9 mouse cellular contexts compared by ENCODE assay signal in the genomic region with DNA sequence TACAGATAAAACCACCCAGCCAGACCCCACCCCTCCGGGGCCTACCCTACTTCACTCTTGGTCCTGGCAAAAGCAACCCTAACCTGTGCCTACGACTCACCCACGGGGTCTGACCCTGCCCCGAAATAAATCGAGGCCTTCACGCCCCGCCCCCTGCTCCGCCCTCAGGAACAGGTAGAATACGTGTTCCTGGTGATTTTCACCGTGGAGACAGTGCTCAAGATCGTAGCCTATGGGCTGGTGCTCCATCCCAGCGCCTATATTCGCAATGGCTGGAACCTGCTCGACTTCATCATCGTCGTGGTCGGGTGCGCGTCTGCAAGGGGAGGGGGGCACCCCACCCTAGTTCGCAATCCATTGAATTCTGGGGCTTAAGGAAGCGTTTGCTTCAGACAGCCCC. TPM values are rescaled to one million over a fixed set of nuclear protein-coding genes. Genes with fewer than 3 reads are reported as not detected.
DNase-seq lines count a peak whose midpoint lies in the region; ATAC-seq and TF ChIP-seq lines count a peak whose summit lies in the region.
"Had no signal": no experiment of that assay in that cellular context is flagged by ENCODE, and none has a peak within 500 bp of the region (broad histone marks: within the 10 kb centered on the region; RNA-seq: fewer than 3 reads in every experiment).

No protein-coding gene starts in this region.

- peaks cover 9% of the 10 kb centered on the region; the same call in 1 of the 2 replicates for H3K4me1 ChIP-seq in hindbrain, embryonic 10.5 days (replicated peaks)
- no peaks in the 10 kb centered on the region for H3K4me1 ChIP-seq in midbrain, embryonic 14.5 days (ENCODE audit: control insufficient read depth, insufficient read depth, low read length)

- H3K9ac ChIP-seq in midbrain, embryonic 14.5 days (replicated peaks; ENCODE audit: low read length): peak overlapping the region; percentile 61

- no peak for TF ChIP-seq CTCF in layer of hippocampus, adult 2 months (conservative IDR thresholded peaks at IDR 0.05)

- 28% methylated on average over 21 of the region's 21 CpGs for WGBS in hindbrain, embryonic 10.5 days
- 19% methylated on average over 21 of the region's 21 CpGs for WGBS in midbrain, embryonic 14.5 days

- peak overlapping the region; percentile 62 for H3K4me2 ChIP-seq in midbrain, embryonic 14.5 days (ENCODE audit: low read length)

- ATAC-seq in midbrain, embryonic 14.5 days (ENCODE audit: low FRiP score, low TSS enrichment): no peak
- ATAC-seq in granulocyte monocyte progenitor cell, adult 5-6 weeks (replicated peaks; ENCODE audit: poor library complexity, severe bottlenecking): no peak
- no peak for ATAC-seq in CD4-positive, CD25-positive, alpha-beta regulatory T cell, adult 4 months

- peak overlapping the region; percentile 59 for H3K4me3 ChIP-seq in layer of hippocampus, adult 2 months
- H3K4me3 ChIP-seq in hindbrain, embryonic 10.5 days: peak overlapping the region; percentile 49
- H3K4me3 ChIP-seq in midbrain, embryonic 14.5 days (replicated peaks; ENCODE audit: low read depth, low read length): peak overlapping the region; percentile 38

- no peaks in the 10 kb centered on the region for H3K36me3 ChIP-seq in hindbrain, embryonic 10.5 days
- H3K36me3 ChIP-seq in midbrain, embryonic 14.5 days (ENCODE audit: control insufficient read depth, insufficient read depth, low read length): no peaks in the 10 kb centered on the region

- peak in 1 of 2 experiments; percentile 6 for DNase-seq in layer of hippocampus, adult 2 months (ENCODE audit: low spot score in 2 of 2)
- DNase-seq in layer of hippocampus, postnatal 25 days (ENCODE audit: extremely low spot score in 1 of 2, low spot score in 1 of 2): no peak
- DNase-seq in cerebellum, adult 9-11 months: peak; percentile 55
- DNase-seq in hindbrain, embryonic 10.5 days (ENCODE audit: low spot score): no peak
- peak; percentile 32 for DNase-seq in midbrain, embryonic 14.5 days
- no peak for DNase-seq in lung, postnatal 10 days
- DNase-seq: heart, postnatal 4 days had no signal

- H3K9me3 ChIP-seq in hindbrain, embryonic 10.5 days: 0 out of 2 replicates have a peak, but pooled peaks cover 3% of the 10 kb centered on the region
- no peaks in the 10 kb centered on the region for H3K9me3 ChIP-seq in midbrain, embryonic 14.5 days (ENCODE audit: control insufficient read depth, low read length)

- peaks cover 17% of the 10 kb centered on the region for H3K27me3 ChIP-seq in hindbrain, embryonic 10.5 days (ENCODE audit: insufficient read depth, poor library complexity, severe bottlenecking)
- no peaks in the 10 kb centered on the region for H3K27me3 ChIP-seq in midbrain, embryonic 14.5 days (ENCODE audit: control insufficient read depth, insufficient read depth, low read length)

- H3K27ac ChIP-seq in layer of hippocampus, adult 2 months: peak overlapping the region; percentile 75
- H3K27ac ChIP-seq in hindbrain, embryonic 10.5 days: no peak overlapping the region
- no peak overlapping the region for H3K27ac ChIP-seq in midbrain, embryonic 14.5 days (replicated peaks; ENCODE audit: low read depth, low read length)

RNA-seq across cellular contexts. Expression of a gene that starts 3.2 kb away (rescaled TPM):
- under 1 TPM in 1 of 2 experiments, not detected in 1; 0.08 TPM for total RNA-seq in layer of hippocampus, adult 2 months (2021)
- total RNA-seq in layer of hippocampus, postnatal 25 days (2021): not detected
- polyA plus RNA-seq in hindbrain, embryonic 10.5 days (2016; fragmentation: Nextera tagmentation; extraction: Ambion mirVana): not detected in 2 replicates
- polyA plus RNA-seq in midbrain, embryonic 14.5 days (2014; fragmentation: Nextera tagmentation; extraction: Ambion mirVana): 0.04 TPM in 1 of 2 replicates, not detected in the other
- total RNA-seq in granulocyte monocyte progenitor cell, adult 5-6 weeks (2014; fragmentation: Nextera tagmentation): 0.53 TPM in 1 of 2 replicates, not detected in the other
- 0.09 and 0.46 TPM in 2 replicates for total RNA-seq in granulocyte monocyte progenitor cell, adult 5-6 weeks (2017)
- polyA plus RNA-seq in CD4-positive, CD25-positive, alpha-beta regulatory T cell, adult 4 months (2017; shearing (Covaris generic)): not detected
- total RNA-seq: heart, postnatal 4 days had no signal

RNA-seq across cellular contexts. Expression of a gene that starts 4.7 kb away (rescaled TPM):
- 10 to 100 TPM; 25.3 to 25.5 TPM for total RNA-seq in layer of hippocampus, adult 2 months (2021)
- 10 to 100 TPM; 20.9 to 25.2 TPM for total RNA-seq in layer of hippocampus, postnatal 25 days (2021)
- polyA plus RNA-seq in hindbrain, embryonic 10.5 days (2016; fragmentation: Nextera tagmentation; extraction: Ambion mirVana): 33.5 and 34.4 TPM in 2 replicates
- polyA plus RNA-seq in midbrain, embryonic 14.5 days (2014; fragmentation: Nextera tagmentation; extraction: Ambion mirVana): 29.8 and 30.1 TPM in 2 replicates
- total RNA-seq in granulocyte monocyte progenitor cell, adult 5-6 weeks (2014; fragmentation: Nextera tagmentation): 37.5 and 38.0 TPM in 2 replicates
- 41.4 and 45.7 TPM in 2 replicates for total RNA-seq in granulocyte monocyte progenitor cell, adult 5-6 weeks (2017)
- 10 to 100 TPM; 14.0 to 27.4 TPM for polyA plus RNA-seq in CD4-positive, CD25-positive, alpha-beta regulatory T cell, adult 4 months (2017; shearing (Covaris generic))

RNA-seq across cellular contexts. Expression of a gene that starts 28.2 kb away (rescaled TPM):
- 1,000 to 10,000 TPM; 1,738 to 1,877 TPM for total RNA-seq in layer of hippocampus, adult 2 months (2021)
- 1,000 to 10,000 TPM; 1,873 to 2,127 TPM for total RNA-seq in layer of hippocampus, postnatal 25 days (2021)
- polyA plus RNA-seq in hindbrain, embryonic 10.5 days (2016; fragmentation: Nextera tagmentation; extraction: Ambion mirVana): 18.5 and 26.5 TPM in 2 replicates
- polyA plus RNA-seq in midbrain, embryonic 14.5 days (2014; fragmentation: Nextera tagmentation; extraction: Ambion mirVana): 81.7 and 125 TPM in 2 replicates
- total RNA-seq in granulocyte monocyte progenitor cell, adult 5-6 weeks (2014; fragmentation: Nextera tagmentation): 0.23 and 0.97 TPM in 2 replicates
- 0.13 TPM in 1 of 2 replicates, not detected in the other for total RNA-seq in granulocyte monocyte progenitor cell, adult 5-6 weeks (2017)
- polyA plus RNA-seq in CD4-positive, CD25-positive, alpha-beta regulatory T cell, adult 4 months (2017; shearing (Covaris generic)): 1 to 10 TPM; 9.3 TPM

RNA-seq across cellular contexts. Expression of a gene that starts 36.0 kb away (rescaled TPM):
- 10 to 100 TPM; 16.4 to 16.7 TPM for total RNA-seq in layer of hippocampus, adult 2 months (2021)
- total RNA-seq in layer of hippocampus, postnatal 25 days (2021): 10 to 100 TPM; 17.4 to 17.8 TPM
- 2.5 and 2.8 TPM in 2 replicates for polyA plus RNA-seq in hindbrain, embryonic 10.5 days (2016; fragmentation: Nextera tagmentation; extraction: Ambion mirVana)
- 4.0 and 6.8 TPM in 2 replicates for polyA plus RNA-seq in midbrain, embryonic 14.5 days (2014; fragmentation: Nextera tagmentation; extraction: Ambion mirVana)
- total RNA-seq in granulocyte monocyte progenitor cell, adult 5-6 weeks (2014; fragmentation: Nextera tagmentation): 0.30 and 1.8 TPM in 2 replicates
- total RNA-seq in granulocyte monocyte progenitor cell, adult 5-6 weeks (2017): 0.26 and 1.6 TPM in 2 replicates
- polyA plus RNA-seq in CD4-positive, CD25-positive, alpha-beta regulatory T cell, adult 4 months (2017; shearing (Covaris generic)): 1 to 10 TPM; 3.4 to 9.2 TPM

RNA-seq across cellular contexts. Expression of a gene that starts 36.6 kb away (rescaled TPM):
- total RNA-seq in layer of hippocampus, adult 2 months (2021): under 1 TPM in 1 of 2 experiments, not detected in 1; 0.10 TPM
- under 1 TPM in 1 of 2 experiments, not detected in 1; 0.21 TPM for total RNA-seq in layer of hippocampus, postnatal 25 days (2021)
- 0.07 and 0.08 TPM in 2 replicates for polyA plus RNA-seq in hindbrain, embryonic 10.5 days (2016; fragmentation: Nextera tagmentation; extraction: Ambion mirVana)
- 0.58 TPM in 1 of 2 replicates, not detected in the other for polyA plus RNA-seq in midbrain, embryonic 14.5 days (2014; fragmentation: Nextera tagmentation; extraction: Ambion mirVana)
- not detected in 2 replicates for total RNA-seq in granulocyte monocyte progenitor cell, adult 5-6 weeks (2014; fragmentation: Nextera tagmentation)
- not detected in 2 replicates for total RNA-seq in granulocyte monocyte progenitor cell, adult 5-6 weeks (2017)
- polyA plus RNA-seq in CD4-positive, CD25-positive, alpha-beta regulatory T cell, adult 4 months (2017; shearing (Covaris generic)): 10 to 100 TPM; 48.7 to 55.3 TPM
- total RNA-seq: heart, postnatal 4 days had no signal

Comparison
In these comparisons a context has a peak if more than half of its experiments do, and no peak if none do; other contexts are left out.
1. DNase-seq: peak in cerebellum, adult 9-11 months (single experiment) and midbrain, embryonic 14.5 days (single experiment); none in layer of hippocampus, postnatal 25 days (0 of 2), hindbrain, embryonic 10.5 days (single experiment) and lung, postnatal 10 days (single experiment).
2. RNA of a gene that starts 28.2 kb away (total RNA-seq): 1,873 to 2,127 TPM in layer of hippocampus, postnatal 25 days and 1,738 to 1,877 TPM in layer of hippocampus, adult 2 months; 0.13 to 0.97 TPM in granulocyte monocyte progenitor cell, adult 5-6 weeks; every median in the first group is over 100 times any median in the second.
3. Peak in every context shown above with its lines, with median percentiles within 50 percentile points of each other: H3K4me3 ChIP-seq.